Comparison of ENCODE assay signal across 11 mouse cellular contexts in the genomic region with DNA sequence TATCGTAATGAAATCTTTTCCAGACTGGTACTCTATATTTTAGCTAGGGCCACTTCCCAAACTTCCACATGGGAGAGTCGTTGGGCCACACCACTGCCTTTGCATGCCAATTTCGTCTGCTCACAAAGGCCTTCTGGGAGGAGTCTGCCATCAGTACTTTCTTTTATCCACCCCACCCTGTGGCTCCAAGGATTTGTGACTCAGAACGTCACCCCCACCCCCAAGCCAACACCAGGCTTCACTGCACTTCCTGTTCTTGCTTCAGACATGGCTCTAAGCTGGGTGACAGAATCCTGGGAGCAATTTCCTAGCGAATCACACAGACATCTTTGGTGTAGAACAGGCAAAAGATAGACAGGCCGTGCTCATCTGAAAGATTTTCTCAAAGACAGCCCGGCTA. TPM values are rescaled to one million over a fixed set of nuclear protein-coding genes. Genes with fewer than 3 reads are reported as not detected.
DNase-seq lines count a peak whose midpoint lies in the region; ATAC-seq lines count a peak whose summit lies in the region.
"Had no signal": no experiment of that assay in that cellular context is flagged by ENCODE, and none has a peak within 500 bp of the region (broad histone marks: within the 10 kb centered on the region; RNA-seq: fewer than 3 reads in every experiment).

No protein-coding gene starts in this region.

- no peak for DNase-seq in kidney, postnatal 10 days
- DNase-seq in adrenal gland, adult (ENCODE audit: inconsistent age in 2 of 2, low spot score in 1 of 2) = peak; percentile 77 to 88
- peak; percentile 55 for DNase-seq in heart, adult 9 months (ENCODE audit: low spot score in 2 of 2)
- DNase-seq in lung, postnatal 4 days = peak; percentile 29 to 44
- DNase-seq in testis, postnatal 10 days (ENCODE audit: low spot score) = no peak
- no peak for DNase-seq in yolk sac, embryonic 10.5 days (ENCODE audit: low spot score)
- DNase-seq: kidney, adult 18-20 months had no signal

- H3K9me3 ChIP-seq in kidney, embryonic 16.5 days (ENCODE audit: low read length) = no peaks in the 10 kb centered on the region

- no peak overlapping the region for H3K4me3 ChIP-seq in kidney, embryonic 16.5 days (ENCODE audit: low read length)

- no peak overlapping the region for H3K4me2 ChIP-seq in kidney, embryonic 16.5 days (replicated peaks; ENCODE audit: low read depth, low read length)

- H3K27ac ChIP-seq in kidney, embryonic 16.5 days (ENCODE audit: low read length) = peak overlapping the region; percentile 17; the same call in 1 of the 2 replicates

- H3K27me3 ChIP-seq in kidney, embryonic 16.5 days (ENCODE audit: insufficient read depth, low read length) = no peaks in the 10 kb centered on the region

- H3K9ac ChIP-seq in kidney, embryonic 16.5 days (replicated peaks; ENCODE audit: low read length) = no peak overlapping the region

- peaks cover 37% of the 10 kb centered on the region for H3K36me3 ChIP-seq in kidney, embryonic 16.5 days (ENCODE audit: insufficient read depth, low read length)

- no peak for ATAC-seq in kidney, embryonic 16.5 days (ENCODE audit: low FRiP score, low TSS enrichment)
- no peak for ATAC-seq in frontal cortex, adult (ENCODE audit: low TSS enrichment)
- ATAC-seq: forebrain, embryonic 16.5 days had no signal

- WGBS in kidney, embryonic 16.5 days = 47% methylated on average over 7 of the region's 7 CpGs

- H3K4me1 ChIP-seq in kidney, embryonic 16.5 days (ENCODE audit: insufficient read depth, low read length) = peaks cover 19% of the 10 kb centered on the region

RNA-seq across cellular contexts. Expression of a gene that starts 3.6 kb away (rescaled TPM):
- polyA plus RNA-seq in kidney, embryonic 16.5 days (2015; fragmentation: Nextera tagmentation; extraction: Ambion mirVana) = 0.62 TPM in 1 of 2 replicates, not detected in the other

RNA-seq across cellular contexts. Expression of a gene that starts 17.1 kb away (rescaled TPM):
- 6.4 TPM in 2 replicates for polyA plus RNA-seq in kidney, embryonic 16.5 days (2015; fragmentation: Nextera tagmentation; extraction: Ambion mirVana)

RNA-seq across cellular contexts. Expression of a gene that starts 41.5 kb away (rescaled TPM):
- polyA plus RNA-seq in kidney, embryonic 16.5 days (2015; fragmentation: Nextera tagmentation; extraction: Ambion mirVana) = 19.1 and 20.9 TPM in 2 replicates

RNA-seq across cellular contexts. Expression of a gene that starts 58.1 kb away (rescaled TPM):
- 0.54 and 0.69 TPM in 2 replicates for polyA plus RNA-seq in kidney, embryonic 16.5 days (2015; fragmentation: Nextera tagmentation; extraction: Ambion mirVana)
- polyA plus RNA-seq: limb, embryonic 11.5 days had no signal

Comparison
In these comparisons a context has a peak if more than half of its experiments do, and no peak if none do; other contexts are left out.
1. DNase-seq: peak in adrenal gland, adult (2 of 2), heart, adult 9 months (2 of 2) and lung, postnatal 4 days (2 of 2); none in kidney, postnatal 10 days (single experiment), testis, postnatal 10 days (single experiment) and yolk sac, embryonic 10.5 days (single experiment).